Mouse (Mus musculus) thymus, postnatal 25 days (tissue): ENCODE data around the gene AC124502.3.
A peak's percentile ranks its signal among the peaks of the same experiment; 100 is the strongest.
"Not testable (repeated sequence)": the region's sequence is repeated elsewhere in the genome, so short reads cannot be mapped to it uniquely, and the experiment has no call there.

Experiments used
- DNase-seq: peaks from one replicate; pipeline ENCODE4 v3.0.0; 2022

AC124502.3 gene

GRCm38 (mm10) chr19:5038709-5039156, at the start of gene AC124502.3, which contains the start of gene B4gat1:
Gene AC124502.3 (plus strand): TSS chr19:5038891.
Gene B4gat1 (plus strand): TSS chr19:5038826.
- peak; percentile 88 for DNase-seq

- DNase-seq: peak; percentile 92
These were observed 49.7 kb upstream of the AC124502.3 start for GRCm38 (mm10) chr19:4989013-4989412.

GRCm38 (mm10) chr19:4989434-4990255, 49.0 kb upstream of the AC124502.3 start:
- no peak for DNase-seq

GRCm38 (mm10) chr19:4990256-4990625, 48.5 kb upstream of the AC124502.3 start, which contains the start of gene Npas4:
Gene Npas4 (minus strand): TSS chr19:4990316.
- DNase-seq: no peak

- no peak for DNase-seq
These were observed 48.0 kb upstream of the AC124502.3 start for GRCm38 (mm10) chr19:4990716-4991115.

- no peak for DNase-seq
These were observed 46.3 kb upstream of the AC124502.3 start for GRCm38 (mm10) chr19:4992371-4992770.

GRCm38 (mm10) chr19:4992904-4993303, 45.8 kb upstream of the AC124502.3 start:
- DNase-seq: no peak

GRCm38 (mm10) chr19:4994043-4994442, 44.6 kb upstream of the AC124502.3 start:
- DNase-seq: no peak

GRCm38 (mm10) chr19:4999445-5000140, 39.1 kb upstream of the AC124502.3 start:
- DNase-seq: no peak

- DNase-seq: peak; percentile 82
These were observed 36.9 kb upstream of the AC124502.3 start for GRCm38 (mm10) chr19:5001666-5002406.

GRCm38 (mm10) chr19:5003644-5004043, 35.0 kb upstream of the AC124502.3 start:
- not testable (repeated sequence) for DNase-seq

- no peak for DNase-seq
These were observed 33.8 kb upstream of the AC124502.3 start for GRCm38 (mm10) chr19:5004925-5005324.

- DNase-seq: no peak
These were observed 25.6 kb upstream of the AC124502.3 start for GRCm38 (mm10) chr19:5013138-5013537.

- DNase-seq: peak; percentile 16
These were observed 23.7 kb upstream of the AC124502.3 start for GRCm38 (mm10) chr19:5014961-5015398.

GRCm38 (mm10) chr19:5016221-5016742, 22.4 kb upstream of the AC124502.3 start:
- DNase-seq: no peak

GRCm38 (mm10) chr19:5016782-5017181, 21.9 kb upstream of the AC124502.3 start:
- peak; percentile 77 for DNase-seq

- no peak for DNase-seq
These were observed 21.1 kb upstream of the AC124502.3 start for GRCm38 (mm10) chr19:5017611-5018010.

- DNase-seq: no peak
These were observed 20.5 kb upstream of the AC124502.3 start for GRCm38 (mm10) chr19:5018191-5018590.

- no peak for DNase-seq
These were observed 17.3 kb upstream of the AC124502.3 start for GRCm38 (mm10) chr19:5021416-5021815.

- DNase-seq: peak; percentile 87
These were observed 14.8 kb upstream of the AC124502.3 start, which contains the start of gene Slc29a2 for GRCm38 (mm10) chr19:5023621-5024479. Gene Slc29a2 (plus strand): TSS chr19:5023860.

- DNase-seq: no peak
These were observed 12.6 kb upstream of the AC124502.3 start for GRCm38 (mm10) chr19:5026111-5026510.

- no peak for DNase-seq
These were observed 6.0 kb upstream of the AC124502.3 start for GRCm38 (mm10) chr19:5032686-5033085.
